Mouse (Mus musculus) forelimb bud, embryonic 11.5 days (tissue): ENCODE data around the gene Spon1.
A peak's percentile ranks its signal among the peaks of the same experiment; 100 is the strongest.

Experiments used
- DNase-seq: peaks from one replicate; pipeline ENCODE4 v3.0.0-alpha.2; 2012; ENCODE audit warnings: low read depth, low spot score

Gene Spon1

GRCm38 (mm10) chr7:114004171-114004570 is 238.4 kb downstream of the Spon1 start:
- no peak for DNase-seq

- no peak for DNase-seq
Measured at GRCm38 (mm10) chr7:114005499-114005898, 239.7 kb downstream of the Spon1 start.

GRCm38 (mm10) chr7:114006456-114006855 is 240.7 kb downstream of the Spon1 start:
- DNase-seq: no peak

GRCm38 (mm10) chr7:114007565-114007964 is 241.8 kb downstream of the Spon1 start:
- DNase-seq: no peak

- no peak for DNase-seq
Measured at GRCm38 (mm10) chr7:114011726-114012443, 246.1 kb downstream of the Spon1 start.

GRCm38 (mm10) chr7:114016001-114016949 is 250.5 kb downstream of the Spon1 start:
- DNase-seq: no peak

GRCm38 (mm10) chr7:114018861-114019260 is 253.1 kb downstream of the Spon1 start:
- no peak for DNase-seq

GRCm38 (mm10) chr7:114020057-114020703 is 254.4 kb downstream of the Spon1 start:
- no peak for DNase-seq

GRCm38 (mm10) chr7:114020704-114021093 is 254.9 kb downstream of the Spon1 start:
- DNase-seq: peak; percentile 76

GRCm38 (mm10) chr7:114026923-114027322 is 261.1 kb downstream of the Spon1 start:
- DNase-seq: no peak

GRCm38 (mm10) chr7:114027406-114027805 is 261.6 kb downstream of the Spon1 start:
- DNase-seq: no peak

GRCm38 (mm10) chr7:114028828-114029227 is 263.0 kb downstream of the Spon1 start:
- no peak for DNase-seq

- no peak for DNase-seq
Measured at GRCm38 (mm10) chr7:114029596-114029995, 263.8 kb downstream of the Spon1 start.

- DNase-seq: no peak
Measured at GRCm38 (mm10) chr7:114037237-114037636, 271.4 kb downstream of the Spon1 start.

- DNase-seq: no peak
Measured at GRCm38 (mm10) chr7:114041349-114041748, 275.6 kb downstream of the Spon1 start.

GRCm38 (mm10) chr7:114042973-114043928 is 277.5 kb downstream of the Spon1 start:
- DNase-seq: no peak

- no peak for DNase-seq
Measured at GRCm38 (mm10) chr7:114043929-114044549, 278.2 kb downstream of the Spon1 start.

- DNase-seq: no peak
Measured at GRCm38 (mm10) chr7:114045814-114046213, 280.0 kb downstream of the Spon1 start.

GRCm38 (mm10) chr7:114053720-114054119 is 287.9 kb downstream of the Spon1 start:
- no peak for DNase-seq

GRCm38 (mm10) chr7:114058166-114058565 is 292.4 kb downstream of the Spon1 start:
- DNase-seq: no peak
